Comparison of ENCODE assay signal across 7 mouse cellular contexts in the genomic region with DNA sequence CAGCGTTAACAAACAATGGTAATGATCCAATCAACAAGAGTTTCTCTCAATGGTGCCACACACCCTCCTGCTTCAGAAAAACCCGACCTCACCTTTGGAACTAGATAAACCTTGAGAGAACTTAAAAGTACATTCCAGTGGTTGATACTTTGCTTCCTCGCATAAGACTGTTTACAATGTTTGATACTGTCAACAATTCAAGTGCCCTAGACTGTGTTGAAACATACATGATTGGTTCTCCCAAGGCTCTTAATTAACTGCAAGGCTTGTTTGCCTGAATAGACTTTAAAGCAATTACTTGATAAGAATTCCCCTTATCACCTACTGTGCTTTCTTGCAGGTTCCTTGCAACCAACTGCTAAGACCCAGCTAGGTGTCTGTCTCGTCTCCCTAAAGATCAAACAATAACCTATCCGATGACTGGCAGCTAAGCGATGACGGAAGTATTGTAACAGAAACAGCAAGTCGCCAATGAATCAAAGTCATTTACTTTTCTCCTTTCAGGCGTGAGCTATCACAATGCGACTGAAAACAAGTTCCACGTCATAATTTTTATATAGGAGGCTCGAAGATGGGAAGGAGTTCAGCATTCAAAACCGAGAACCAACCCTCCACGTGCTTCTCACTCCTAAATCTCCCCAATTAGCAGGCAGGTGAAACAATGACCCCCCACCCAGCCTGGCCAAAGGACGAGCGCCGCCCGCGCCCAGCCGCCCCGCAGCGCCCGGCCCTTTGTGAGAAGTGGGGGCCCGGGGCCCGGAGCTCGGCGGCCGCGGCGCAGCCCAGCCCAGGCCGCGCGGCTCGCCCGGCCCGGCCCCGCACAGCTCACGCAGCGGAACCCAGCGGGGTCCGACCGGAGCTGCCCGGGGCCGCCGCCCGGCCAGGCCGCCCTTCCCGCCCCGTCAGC. TPM values are rescaled to one million over a fixed set of nuclear protein-coding genes. Genes with fewer than 3 reads are reported as not detected.
DNase-seq lines count a peak whose midpoint lies in the region; ATAC-seq and TF ChIP-seq lines count a peak whose summit lies in the region.

No protein-coding gene starts in this region.

- H3K4me1 ChIP-seq in heart, embryonic 14.5 days (ENCODE audit: control insufficient read depth in 2 of 2, insufficient read depth in 2 of 2, low read length in 2 of 2) = peaks cover 5 to 32% of the 10 kb centered on the region in 2 experiments
- H3K4me1 ChIP-seq in limb, embryonic 15.5 days = peaks cover 18% of the 10 kb centered on the region
- peaks cover 10% of the 10 kb centered on the region; the same call in 1 of the 2 replicates for H3K4me1 ChIP-seq in midbrain, postnatal 0 days (ENCODE audit: insufficient read depth, low read length)

- H3K27ac ChIP-seq in heart, embryonic 14.5 days (replicated peaks in 1 of 2; ENCODE audit: control insufficient read depth in 1 of 2, insufficient read depth in 1 of 2, low read depth in 2 of 2, low read length in 2 of 2) = peak overlapping the region; percentile 77 to 80; a peak in 3 of 4 replicates
- H3K27ac ChIP-seq in limb, embryonic 15.5 days = peak overlapping the region; percentile 88
- H3K27ac ChIP-seq in midbrain, postnatal 0 days (ENCODE audit: low read depth, low read length) = peak overlapping the region; percentile 93

- ATAC-seq in heart, embryonic 14.5 days (ENCODE audit: insufficient number of reproducible peaks, insufficient read depth, low FRiP score, low read depth) = peak; percentile 60
- ATAC-seq in limb, embryonic 15.5 days (ENCODE audit: insufficient number of reproducible peaks, low FRiP score, low TSS enrichment, low read depth) = peak; percentile 49
- ATAC-seq in midbrain, postnatal 0 days (ENCODE audit: low FRiP score) = peak; percentile 63

- peak overlapping the region; percentile 92 to 99 for H3K4me3 ChIP-seq in heart, embryonic 14.5 days (ENCODE audit: control insufficient read depth in 1 of 2, insufficient read depth in 1 of 2, low read depth in 1 of 2, low read length in 2 of 2)
- peak overlapping the region; percentile 66 for H3K4me3 ChIP-seq in limb, embryonic 15.5 days
- peak overlapping the region; percentile 99 for H3K4me3 ChIP-seq in midbrain, postnatal 0 days (ENCODE audit: low read depth, low read length)

- WGBS in heart, embryonic 14.5 days = 1% methylated on average over 49 of the region's 49 CpGs
- WGBS in limb, embryonic 15.5 days = 2% methylated on average over 49 of the region's 49 CpGs
- 3% methylated on average over 44 of the region's 49 CpGs for WGBS in midbrain, postnatal 0 days

- no peak for TF ChIP-seq CTCF in midbrain, postnatal 0 days (IDR thresholded peaks at IDR 0.05)

- H3K27me3 ChIP-seq in heart, embryonic 14.5 days (ENCODE audit: control insufficient read depth, insufficient read depth, low read length) = no peaks in the 10 kb centered on the region
- H3K27me3 ChIP-seq in limb, embryonic 15.5 days = no peaks in the 10 kb centered on the region
- H3K27me3 ChIP-seq in midbrain, postnatal 0 days (ENCODE audit: insufficient read depth, low read length) = no peaks in the 10 kb centered on the region

- H3K36me3 ChIP-seq in heart, embryonic 14.5 days (ENCODE audit: control insufficient read depth, insufficient read depth, low read length) = no peaks in the 10 kb centered on the region
- H3K36me3 ChIP-seq in limb, embryonic 15.5 days = no peaks in the 10 kb centered on the region
- H3K36me3 ChIP-seq in midbrain, postnatal 0 days (ENCODE audit: insufficient read depth, low read length) = no peaks in the 10 kb centered on the region

- peak overlapping the region; percentile 85 for H3K4me2 ChIP-seq in heart, embryonic 14.5 days (ENCODE audit: low read length)
- peak overlapping the region; percentile 68 for H3K4me2 ChIP-seq in limb, embryonic 15.5 days
- peak overlapping the region; percentile 70 for H3K4me2 ChIP-seq in midbrain, postnatal 0 days (ENCODE audit: low read depth, low read length, poor library complexity, severe bottlenecking)

- DNase-seq in A20 (ENCODE audit: low read depth, low spot score) = peak; percentile 69
- peak; percentile 79 for DNase-seq in CD4-positive helper T cell, adult 2 months (ENCODE audit: low read depth, low spot score)
- peak; percentile 49 to 55 for DNase-seq in cerebellum, postnatal 10 days
- DNase-seq in midbrain, postnatal 0 days (ENCODE audit: low spot score) = peak; percentile 22
- DNase-seq in urinary bladder, adult 2 months (ENCODE audit: low spot score) = no peak

- peak overlapping the region; percentile 98 for H3K9ac ChIP-seq in heart, embryonic 14.5 days (ENCODE audit: low read length)
- H3K9ac ChIP-seq in limb, embryonic 15.5 days = peak overlapping the region; percentile 90
- H3K9ac ChIP-seq in midbrain, postnatal 0 days (replicated peaks; ENCODE audit: low read length, poor library complexity, severe bottlenecking) = peak overlapping the region; percentile 84

- H3K9me3 ChIP-seq in heart, embryonic 14.5 days (ENCODE audit: control insufficient read depth, low read length) = no peaks in the 10 kb centered on the region
- no peaks in the 10 kb centered on the region for H3K9me3 ChIP-seq in limb, embryonic 15.5 days
- H3K9me3 ChIP-seq in midbrain, postnatal 0 days (ENCODE audit: low read length) = no peaks in the 10 kb centered on the region

RNA-seq across cellular contexts. Expression of gene Ubqln1, which starts 0.9 kb away (rescaled TPM):
- polyA plus RNA-seq in heart, embryonic 14.5 days (2014; fragmentation: Nextera tagmentation; extraction: Ambion mirVana) = 66.6 and 67.2 TPM in 2 replicates
- polyA plus RNA-seq in limb, embryonic 15.5 days (2015; fragmentation: Nextera tagmentation; extraction: Ambion mirVana) = 98.8 and 108 TPM in 2 replicates
- 206 and 222 TPM in 2 replicates for total RNA-seq in midbrain, postnatal 0 days (2014; rRNA removed)
- polyA plus RNA-seq in midbrain, postnatal 0 days (2015; fragmentation: Nextera tagmentation; extraction: Ambion mirVana) = 102 and 109 TPM in 2 replicates
- 52.2 and 56.8 TPM in 2 replicates for polyA plus RNA-seq in urinary bladder, adult 2 months (2012; rRNA removed)

RNA-seq across cellular contexts. Expression of gene Idnk, which starts 57.1 kb away (rescaled TPM):
- polyA plus RNA-seq in heart, embryonic 14.5 days (2014; fragmentation: Nextera tagmentation; extraction: Ambion mirVana) = 31.7 and 38.2 TPM in 2 replicates
- polyA plus RNA-seq in limb, embryonic 15.5 days (2015; fragmentation: Nextera tagmentation; extraction: Ambion mirVana) = 29.3 and 33.0 TPM in 2 replicates
- 18.4 and 23.3 TPM in 2 replicates for total RNA-seq in midbrain, postnatal 0 days (2014; rRNA removed)
- 54.3 and 54.6 TPM in 2 replicates for polyA plus RNA-seq in midbrain, postnatal 0 days (2015; fragmentation: Nextera tagmentation; extraction: Ambion mirVana)
- polyA plus RNA-seq in urinary bladder, adult 2 months (2012; rRNA removed) = 35.3 and 38.1 TPM in 2 replicates
